Mouse (Mus musculus) small intestine, adult 2 months (tissue): ENCODE results near the gene Eya2. TPM values are rescaled to one million over a fixed set of nuclear protein-coding genes. Genes with fewer than 3 reads are reported as not detected.

ENCODE experiments used
- H3K27ac ChIP-seq: fragments of 200-500 bp; 2 replicates; pipeline ENCODE4 v1.5.1; 2012; ENCODE audit warnings: low read depth, low read length, control low read depth, inconsistent platforms; ENCODE audit not compliant: insufficient read depth
- H3K27me3 ChIP-seq: fragments of 200-500 bp; 2 replicates; pipeline ENCODE4 v1.6.1; 2012; ENCODE audit warnings: mild to moderate bottlenecking, moderate library complexity, low read length, inconsistent platforms; ENCODE audit not compliant: control insufficient read depth, insufficient read depth
- H3K36me3 ChIP-seq: fragments of 200-500 bp; 2 replicates; pipeline ENCODE4 v1.6.1; 2012; ENCODE audit warnings: mild to moderate bottlenecking, low read length, control low read depth, inconsistent platforms; ENCODE audit not compliant: control insufficient read depth, insufficient read depth
- H3K4me1 ChIP-seq: fragments of 200-500 bp; 2 replicates; pipeline ENCODE4 v1.6.1; 2012; ENCODE audit warnings: low read length, inconsistent platforms, mixed read lengths; ENCODE audit not compliant: control insufficient read depth, insufficient read depth, insufficient read length
- H3K4me3 ChIP-seq: fragments of 200-500 bp; 2 replicates; pipeline ENCODE4 v1.5.1; 2012; ENCODE audit warnings: low read depth, mild to moderate bottlenecking, control low read depth, inconsistent platforms, low read length, moderate library complexity
- CTCF ChIP-seq: fragments of 200-500 bp; IDR thresholded peaks from 2 replicates; pipeline ENCODE4 v1.5.1; 2012; ENCODE audit warnings: low read depth, mild to moderate bottlenecking, control low read depth, inconsistent platforms, low read length, moderate library complexity, mixed read lengths; ENCODE audit not compliant: insufficient replicate concordance, insufficient read length; ENCODE audit errors: extremely low read depth
- POLR2A ChIP-seq: fragments of 200-500 bp; IDR thresholded peaks from 2 replicates; pipeline ENCODE4 v1.6.1; 2012; ENCODE audit warnings: low read depth, mild to moderate bottlenecking, control low read depth, inconsistent platforms, low read length, moderate library complexity
- WGBS: fragments of 180-500 bp; shearing (Covaris S2); methylation state at CpG from one replicate; pipeline ENCODE4 v1.1.7; 2018; 5-methylcytosine and 5-hydroxymethylcytosine counted together
- polyA plus RNA-seq: library from polyadenylated mRNA; depleted of rRNA; stranded (reverse); fragments of >200 nt; gene quantifications from 2 replicates; pipeline ENCODE4 v1.2.3, GENCODE M21; 2012

Eya2 gene
- polyA plus RNA-seq, 1 experiment = 0.93 TPM

GRCm38 (mm10) chr2:165687516-165687915 lies 92.7 kb downstream of the Eya2 start:
- H3K4me3 ChIP-seq = no peak overlapping the region
- H3K27ac ChIP-seq = no peak overlapping the region
- no peaks in the 10 kb centered on the region for H3K36me3 ChIP-seq
- 45% methylated on average over 8 of the region's 8 CpGs for WGBS
- TF ChIP-seq POLR2A = no peak
- no peak for TF ChIP-seq CTCF
- no peaks in the 10 kb centered on the region for H3K27me3 ChIP-seq
- H3K4me1 ChIP-seq = no peaks in the 10 kb centered on the region

DNA sequence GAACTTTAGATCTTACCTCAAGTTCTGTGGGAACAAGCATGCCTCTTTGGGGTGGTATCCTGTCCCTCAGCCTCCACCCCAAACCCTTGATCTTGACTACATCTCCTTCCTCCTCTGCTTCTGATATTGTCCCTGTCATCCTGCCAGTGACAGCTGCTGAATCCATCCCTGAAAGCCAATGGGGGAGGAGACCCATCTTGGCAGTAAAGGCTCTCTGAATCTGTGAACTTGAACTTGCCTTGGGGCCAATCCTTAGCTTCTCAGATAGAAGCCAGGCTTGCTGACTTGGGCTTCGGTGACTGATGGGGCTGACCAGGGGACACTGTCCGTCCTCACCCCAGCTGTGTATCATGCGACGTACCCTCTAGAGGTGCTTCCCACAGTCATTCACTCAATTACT lies 94.1 kb downstream of the Eya2 start:
- TF ChIP-seq CTCF = no peak
- TF ChIP-seq POLR2A = no peak
- 89% methylated on average over 4 of the region's 4 CpGs for WGBS
- Histone ChIP-seq H3K36me3 (no peaks in the 10 kb centered on the region), H3K27me3 (no peaks in the 10 kb centered on the region), H3K4me3 (no peak overlapping the region), H3K4me1 (no peaks in the 10 kb centered on the region), H3K27ac (no peak overlapping the region)

DNA sequence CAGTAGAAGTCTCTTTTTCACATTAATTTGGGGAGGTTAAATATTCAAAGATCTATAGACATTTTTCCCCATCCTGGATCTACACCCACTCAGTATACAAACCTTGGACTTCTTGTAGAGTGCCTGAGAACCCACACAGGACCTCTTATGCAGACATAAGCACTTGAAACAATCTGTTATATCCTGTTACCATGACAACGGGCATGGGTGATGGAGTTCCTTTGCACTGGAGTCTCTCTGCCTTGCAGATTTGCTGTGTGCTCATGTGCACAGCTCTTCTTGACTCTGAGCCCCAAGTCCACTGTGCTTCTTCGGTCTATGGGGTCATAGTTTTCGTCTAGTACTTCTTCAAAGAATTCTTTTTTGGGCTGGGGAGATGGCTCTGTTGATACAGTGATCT lies 96.2 kb downstream of the Eya2 start:
- H3K27ac ChIP-seq = no peak overlapping the region
- TF ChIP-seq POLR2A (no peak), CTCF (no peak)
- no peaks in the 10 kb centered on the region for H3K36me3 ChIP-seq
- H3K27me3 ChIP-seq = no peaks in the 10 kb centered on the region
- no peaks in the 10 kb centered on the region for H3K4me1 ChIP-seq
- 84% methylated on average over 3 of the region's 3 CpGs for WGBS
- H3K4me3 ChIP-seq = no peak overlapping the region

GRCm38 (mm10) chr2:165692944-165693660 lies 98.3 kb downstream of the Eya2 start:
- TF ChIP-seq POLR2A = no peak
- no peak for TF ChIP-seq CTCF
- Histone ChIP-seq H3K4me1 (no peaks in the 10 kb centered on the region), H3K36me3 (no peaks in the 10 kb centered on the region), H3K4me3 (no peak overlapping the region), H3K27me3 (no peaks in the 10 kb centered on the region), H3K27ac (no peak overlapping the region)
- 27% methylated on average over 4 of the region's 4 CpGs for WGBS

- Histone ChIP-seq H3K27ac (no peak overlapping the region), H3K36me3 (no peaks in the 10 kb centered on the region), H3K27me3 (no peaks in the 10 kb centered on the region), H3K4me3 (no peak overlapping the region), H3K4me1 (no peaks in the 10 kb centered on the region)
- 95% methylated on average over 6 of the region's 6 CpGs for WGBS
- TF ChIP-seq POLR2A (no peak), CTCF (no peak)
These were observed 99.9 kb downstream of the Eya2 start for GRCm38 (mm10) chr2:165694767-165695166.

- Histone ChIP-seq H3K27me3 (no peaks in the 10 kb centered on the region), H3K4me1 (no peaks in the 10 kb centered on the region), H3K27ac (no peak overlapping the region), H3K4me3 (no peak overlapping the region), H3K36me3 (no peaks in the 10 kb centered on the region)
- WGBS = 75% methylated on average over 19 of the region's 19 CpGs
- TF ChIP-seq POLR2A (no peak), CTCF (no peak)
These were observed 105.5 kb downstream of the Eya2 start for GRCm38 (mm10) chr2:165700252-165700908.

- Histone ChIP-seq H3K4me1 (no peaks in the 10 kb centered on the region), H3K27ac (no peak overlapping the region), H3K27me3 (no peaks in the 10 kb centered on the region), H3K36me3 (no peaks in the 10 kb centered on the region), H3K4me3 (no peak overlapping the region)
- TF ChIP-seq POLR2A (no peak), CTCF (no peak)
- WGBS = 47% methylated on average over 9 of the region's 9 CpGs
These were observed 108.4 kb downstream of the Eya2 start for GRCm38 (mm10) chr2:165703033-165703805.
